Mouse (Mus musculus) forebrain, embryonic 15.5 days (tissue): Measurements from ENCODE around the gene Cdkal1. TPM values are rescaled to one million over a fixed set of nuclear protein-coding genes. Genes with fewer than 3 reads are reported as not detected.

ENCODE experiments used
- ATAC-seq: fragments of 200-750 bp; cut with Nextera tagmentation; replicated peaks from 2 replicates; pipeline ENCODE4 v1.8.0; 2017; ENCODE audit warnings: mild to moderate bottlenecking, moderate TSS enrichment, moderate library complexity
- H3K27ac ChIP-seq: fragments of 300-500 bp; sonication (generic); replicated peaks from 2 replicates; pipeline ENCODE4 v1.5.1; 2015; ENCODE audit warnings: mild to moderate bottlenecking, inconsistent platforms
- H3K27me3 ChIP-seq: fragments of 300-500 bp; sonication (generic); 2 replicates; pipeline ENCODE4 v1.6.1; 2015; ENCODE audit warnings: inconsistent platforms
- H3K36me3 ChIP-seq: fragments of 300-500 bp; sonication (generic); 2 replicates; pipeline ENCODE4 v1.6.1; 2015; ENCODE audit warnings: mild to moderate bottlenecking, inconsistent platforms
- H3K4me1 ChIP-seq: fragments of 300-500 bp; sonication (generic); 2 replicates; pipeline ENCODE4 v1.6.1; 2015; ENCODE audit warnings: inconsistent platforms
- H3K4me2 ChIP-seq: fragments of 300-500 bp; sonication (generic); replicated peaks from 2 replicates; pipeline ENCODE4 v1.6.1; 2015; ENCODE audit warnings: mild to moderate bottlenecking, inconsistent platforms
- H3K4me3 ChIP-seq: fragments of 300-500 bp; sonication (generic); 2 replicates; pipeline ENCODE4 v1.5.1; 2015; ENCODE audit warnings: mild to moderate bottlenecking, inconsistent platforms
- H3K9ac ChIP-seq: fragments of 300-500 bp; sonication (generic); replicated peaks from 2 replicates; pipeline ENCODE4 v1.6.1; 2015; ENCODE audit warnings: mild to moderate bottlenecking, inconsistent platforms
- H3K9me3 ChIP-seq: fragments of 300-500 bp; sonication (generic); 2 replicates; pipeline ENCODE4 v1.6.1; 2016; ENCODE audit warnings: inconsistent platforms
- WGBS: fragments of 180-500 bp; shearing (Covaris S2); methylation state at CpG from one replicate; pipeline ENCODE4 v1.1.7; 2015; ENCODE audit warnings: mixed read lengths; 5-methylcytosine and 5-hydroxymethylcytosine counted together
- polyA plus RNA-seq: library from polyadenylated mRNA; unstranded; fragments of >200 nt; fragmentation: Nextera tagmentation; extraction: Ambion mirVana; gene quantifications from 2 replicates; pipeline ENCODE4 v1.2.1, GENCODE M21; 2015

Cdkal1 gene
- polyA plus RNA-seq, 1 experiment from 2014 or later, result 28.0 TPM

- Histone ChIP-seq H3K4me2 (no peak overlapping the region), H3K4me3 (no peak overlapping the region), H3K36me3 (no peaks in the 10 kb centered on the region), H3K9ac (no peak overlapping the region), H3K4me1 (peaks cover 20% of the 10 kb centered on the region), H3K27ac (no peak overlapping the region), H3K27me3 (no peaks in the 10 kb centered on the region), H3K9me3 (no peaks in the 10 kb centered on the region)
- no peak for ATAC-seq
- 29% methylated on average over 3 of the region's 3 CpGs for WGBS
Measured at GRCm38 (mm10) chr13:29402526-29403040, 452.9 kb downstream of the Cdkal1 start.

- H3K27me3 ChIP-seq, result no peaks in the 10 kb centered on the region
- peak; percentile 69; the same call in 1 of the 2 replicates for ATAC-seq
- H3K9me3 ChIP-seq, result no peaks in the 10 kb centered on the region
- no peak overlapping the region for H3K4me3 ChIP-seq
- peaks cover 20% of the 10 kb centered on the region for H3K4me1 ChIP-seq
- H3K36me3 ChIP-seq, result no peaks in the 10 kb centered on the region
- WGBS, result 58% methylated on average over 5 of the region's 5 CpGs
- peak overlapping the region; percentile 65 for H3K27ac ChIP-seq
- no peak overlapping the region for H3K4me2 ChIP-seq
- H3K9ac ChIP-seq, result no peak overlapping the region
Measured at GRCm38 (mm10) chr13:29399908-29400307, 455.6 kb downstream of the Cdkal1 start.

- Histone ChIP-seq H3K36me3 (no peaks in the 10 kb centered on the region), H3K4me2 (no peak overlapping the region), H3K9me3 (no peaks in the 10 kb centered on the region), H3K4me3 (no peak overlapping the region), H3K27ac (no peak overlapping the region), H3K4me1 (peaks cover 20% of the 10 kb centered on the region), H3K9ac (no peak overlapping the region), H3K27me3 (no peaks in the 10 kb centered on the region)
- no peak for ATAC-seq
- 17% methylated on average over 2 of the region's 2 CpGs for WGBS
Measured at GRCm38 (mm10) chr13:29398456-29398855, 457.0 kb downstream of the Cdkal1 start.

GRCm38 (mm10) chr13:29395694-29396093, 459.8 kb downstream of the Cdkal1 start:
- H3K27me3 ChIP-seq, result no peaks in the 10 kb centered on the region
- WGBS, result 79% methylated on average over 4 of the region's 4 CpGs
- ATAC-seq, result no peak
- H3K4me1 ChIP-seq, result peaks cover 17% of the 10 kb centered on the region
- H3K4me2 ChIP-seq, result no peak overlapping the region
- H3K27ac ChIP-seq, result no peak overlapping the region
- no peak overlapping the region for H3K9ac ChIP-seq
- H3K36me3 ChIP-seq, result no peaks in the 10 kb centered on the region
- H3K4me3 ChIP-seq, result no peak overlapping the region
- no peaks in the 10 kb centered on the region for H3K9me3 ChIP-seq

- peaks cover 3% of the 10 kb centered on the region; the same call in 1 of the 2 replicates for H3K4me1 ChIP-seq
- no peak overlapping the region for H3K4me2 ChIP-seq
- H3K27ac ChIP-seq, result no peak overlapping the region
- H3K9me3 ChIP-seq, result no peaks in the 10 kb centered on the region
- 90% methylated on average over 5 of the region's 5 CpGs for WGBS
- H3K27me3 ChIP-seq, result no peaks in the 10 kb centered on the region
- no peak overlapping the region for H3K9ac ChIP-seq
- ATAC-seq, result no peak
- H3K36me3 ChIP-seq, result no peaks in the 10 kb centered on the region
- no peak overlapping the region for H3K4me3 ChIP-seq
Measured at GRCm38 (mm10) chr13:29390025-29390424, 465.4 kb downstream of the Cdkal1 start.

GRCm38 (mm10) chr13:29388918-29389317, 466.6 kb downstream of the Cdkal1 start:
- Histone ChIP-seq H3K9ac (no peak overlapping the region), H3K27me3 (no peaks in the 10 kb centered on the region), H3K4me2 (no peak overlapping the region), H3K4me1 (peaks cover 3% of the 10 kb centered on the region; the same call in 1 of the 2 replicates), H3K4me3 (no peak overlapping the region), H3K36me3 (no peaks in the 10 kb centered on the region), H3K9me3 (no peaks in the 10 kb centered on the region), H3K27ac (no peak overlapping the region)
- WGBS, result 90% methylated on average over 3 of the region's 3 CpGs
- no peak for ATAC-seq

GRCm38 (mm10) chr13:29377572-29377971, 477.9 kb downstream of the Cdkal1 start:
- no peak for ATAC-seq
- H3K27me3 ChIP-seq, result no peaks in the 10 kb centered on the region
- no peak overlapping the region for H3K4me3 ChIP-seq
- 53% methylated on average over 2 of the region's 2 CpGs for WGBS
- peaks cover 34% of the 10 kb centered on the region for H3K4me1 ChIP-seq
- no peaks in the 10 kb centered on the region for H3K9me3 ChIP-seq
- no peaks in the 10 kb centered on the region for H3K36me3 ChIP-seq
- no peak overlapping the region for H3K4me2 ChIP-seq
- H3K27ac ChIP-seq, result peak overlapping the region; percentile 62
- no peak overlapping the region for H3K9ac ChIP-seq

GRCm38 (mm10) chr13:29371916-29372315, 483.6 kb downstream of the Cdkal1 start:
- ATAC-seq, result peak; percentile 63
- no peak overlapping the region for H3K4me3 ChIP-seq
- H3K9me3 ChIP-seq, result no peaks in the 10 kb centered on the region
- peak overlapping the region; percentile 34; the same call in 1 of the 2 replicates for H3K4me2 ChIP-seq
- H3K4me1 ChIP-seq, result peaks cover 63% of the 10 kb centered on the region
- H3K36me3 ChIP-seq, result no peaks in the 10 kb centered on the region
- H3K27me3 ChIP-seq, result no peaks in the 10 kb centered on the region
- H3K27ac ChIP-seq, result peak overlapping the region; percentile 97
- 10% methylated on average over 3 of the region's 3 CpGs for WGBS
- no peak overlapping the region for H3K9ac ChIP-seq

- H3K9ac ChIP-seq, result no peak overlapping the region
- 3% methylated on average over 4 of the region's 4 CpGs for WGBS
- peak overlapping the region; percentile 34 for H3K4me2 ChIP-seq
- no peak overlapping the region for H3K4me3 ChIP-seq
- H3K4me1 ChIP-seq, result peaks cover 58% of the 10 kb centered on the region
- H3K27me3 ChIP-seq, result no peaks in the 10 kb centered on the region
- H3K36me3 ChIP-seq, result no peaks in the 10 kb centered on the region
- H3K27ac ChIP-seq, result peak overlapping the region; percentile 97
- ATAC-seq, result peak; percentile 76
- H3K9me3 ChIP-seq, result no peaks in the 10 kb centered on the region
Measured at GRCm38 (mm10) chr13:29371466-29371771, 484.1 kb downstream of the Cdkal1 start.

- WGBS, result 2% methylated on average over 5 of the region's 5 CpGs
- peak; percentile 93 for ATAC-seq
- peak overlapping the region; percentile 34 for H3K4me2 ChIP-seq
- H3K27me3 ChIP-seq, result no peaks in the 10 kb centered on the region
- peak overlapping the region; percentile 97 for H3K27ac ChIP-seq
- H3K9ac ChIP-seq, result no peak overlapping the region; the same call in 1 of the 2 replicates
- no peak overlapping the region for H3K4me3 ChIP-seq
- no peaks in the 10 kb centered on the region for H3K36me3 ChIP-seq
- peaks cover 55% of the 10 kb centered on the region for H3K4me1 ChIP-seq
- H3K9me3 ChIP-seq, result no peaks in the 10 kb centered on the region
Measured at GRCm38 (mm10) chr13:29370731-29371465, 484.6 kb downstream of the Cdkal1 start.

GRCm38 (mm10) chr13:29368806-29369205, 486.7 kb downstream of the Cdkal1 start:
- 38% methylated on average over 6 of the region's 6 CpGs for WGBS
- Histone ChIP-seq H3K36me3 (no peaks in the 10 kb centered on the region), H3K4me3 (no peak overlapping the region), H3K27ac (peak overlapping the region; percentile 32; the same call in 1 of the 2 replicates), H3K9ac (no peak overlapping the region), H3K27me3 (no peaks in the 10 kb centered on the region), H3K4me2 (no peak overlapping the region), H3K4me1 (peaks cover 63% of the 10 kb centered on the region), H3K9me3 (no peaks in the 10 kb centered on the region)
- ATAC-seq, result no peak

GRCm38 (mm10) chr13:29364901-29365625, 490.4 kb downstream of the Cdkal1 start:
- H3K4me3 ChIP-seq, result no peak overlapping the region
- 0 out of 2 replicates have a peak, but pooled peaks have one; percentile 49 for ATAC-seq

More at GRCm38 (mm10) chr13:29364901-29365625, 490.4 kb downstream of the Cdkal1 start:
- Histone ChIP-seq H3K9ac (no peak overlapping the region), H3K4me1 (peaks cover 35% of the 10 kb centered on the region), H3K9me3 (no peaks in the 10 kb centered on the region), H3K36me3 (no peaks in the 10 kb centered on the region), H3K4me2 (no peak overlapping the region), H3K27ac (peak overlapping the region; percentile 6; the same call in 1 of the 2 replicates), H3K27me3 (no peaks in the 10 kb centered on the region)
- WGBS, result 48% methylated on average over 13 of the region's 13 CpGs
